Mouse (Mus musculus) monocyte, adult 59 days (primary cell): ENCODE data around the gene Ttll12. TPM values are rescaled to one million over a fixed set of nuclear protein-coding genes. Genes with fewer than 3 reads are reported as not detected.

ENCODE experiments used
- total RNA-seq, 2 experiments: library from RNA; stranded (reverse); gene quantifications; one replicate each; pipeline ENCODE4 v1.2.4; 2023

Ttll12 gene
- total RNA-seq: 1 to 10 TPM; 5.0 to 5.3 TPM

GRCm38 (mm10) chr15:83594513-83595363 lies at the start of gene Ttll12:
Ttll12 (minus strand) TSS chr15:83595157.

DNA sequence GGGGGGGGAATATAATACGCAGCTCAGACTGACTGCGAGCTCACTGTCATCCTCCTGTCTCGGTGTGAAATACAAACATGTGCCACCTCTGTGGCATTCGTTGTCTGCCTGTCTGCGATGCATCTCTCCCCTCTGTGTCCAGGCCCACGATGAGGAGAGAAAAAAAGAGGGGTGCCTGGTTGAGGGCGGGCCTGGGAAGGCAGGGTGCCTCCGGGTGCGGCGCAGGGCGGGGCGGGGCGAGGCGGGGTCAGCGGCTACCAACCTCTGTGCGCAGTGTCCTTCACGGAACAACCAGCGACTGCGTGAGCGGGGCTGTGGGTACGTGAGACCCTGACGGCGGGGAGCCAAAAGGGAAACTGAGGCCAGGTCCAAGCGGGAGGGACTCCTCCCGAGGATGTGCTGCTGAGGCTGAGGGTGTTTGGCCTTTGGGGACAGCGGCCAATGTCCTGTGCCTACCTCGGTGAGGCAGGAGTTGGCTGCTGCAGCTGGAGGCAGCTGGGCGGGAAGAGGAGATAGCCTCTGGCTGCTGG lies 31.6 kb downstream of the Ttll12 start, which contains the start of the genes Tspo and Mcat:
Gene Tspo, plus strand, starts transcription at position 266 of the 530 bp plus-strand sequence.
Gene Mcat, minus strand, starts transcription at position 461 of the 530 bp plus-strand sequence.

DNA sequence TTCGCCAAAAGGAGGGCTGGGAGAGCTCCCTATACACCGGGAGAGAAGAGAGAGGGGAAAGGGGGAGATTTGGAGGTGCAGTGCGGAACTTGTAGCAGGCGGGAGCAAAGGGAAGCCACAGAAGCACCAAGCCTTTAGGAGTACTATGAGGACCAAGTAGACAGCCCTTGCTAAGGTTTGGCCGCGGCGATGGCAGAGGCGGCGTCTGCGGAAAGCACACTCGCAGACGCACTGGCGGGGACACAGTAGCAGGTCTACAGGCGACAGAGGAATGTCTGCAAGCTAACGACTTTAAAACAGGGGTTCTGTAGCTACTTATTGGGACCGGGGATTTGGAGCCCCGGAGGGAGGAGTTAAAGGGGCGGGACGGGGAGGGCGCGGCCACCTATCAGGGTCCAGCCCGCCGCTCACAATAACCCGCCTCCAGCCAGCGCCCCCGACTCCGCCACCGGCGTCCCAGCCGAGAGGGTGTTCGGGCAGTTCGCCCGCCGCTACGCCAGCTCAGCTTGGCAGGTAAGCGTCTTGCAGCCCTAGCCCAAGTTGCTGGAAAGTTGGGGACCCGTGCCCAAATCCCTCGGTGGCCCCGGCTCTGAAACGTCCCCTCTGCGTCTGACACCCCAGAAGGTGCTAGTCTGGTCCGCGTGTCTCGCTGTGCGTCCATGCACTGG lies 68.4 kb downstream of the Ttll12 start, which contains the start of gene Bik:
Gene Bik, plus strand, starts transcription at position 439 of the 668 bp plus-strand sequence.

Other genes with a start within 250 kb of the Ttll12 start
- gene Arfgap3, start 244.9 kb downstream of the Ttll12 start, total RNA-seq: 10 to 100 TPM; 18.2 to 19.8 TPM
- 100 to 1,000 TPM; 127 to 147 TPM for gene Pacsin2, start 130.6 kb downstream of the Ttll12 start, total RNA-seq
- 1 to 10 TPM; 3.2 to 4.6 TPM for gene Ttll1, start 84.3 kb downstream of the Ttll12 start, total RNA-seq
- not detected for gene Bik, start 68.3 kb downstream of the Ttll12 start, total RNA-seq
- gene Tspo, start 31.6 kb downstream of the Ttll12 start, total RNA-seq: 100 to 1,000 TPM; 134 to 147 TPM
- gene Mcat, start 31.4 kb downstream of the Ttll12 start, total RNA-seq: 10 to 100 TPM in 1 of 2 experiments, 1 to 10 TPM in 1; 7.9 to 11.2 TPM
- not detected for gene Scube1, start 129.9 kb upstream of the Ttll12 start, total RNA-seq
- not detected for gene Mpped1, start 184.3 kb upstream of the Ttll12 start, total RNA-seq